In genomic region chr7:100372452-100372980, GRCm38 (mm10) we compare ENCODE assay signal across 8 mouse cellular contexts. TPM values are rescaled to one million over a fixed set of nuclear protein-coding genes. Genes with fewer than 3 reads are reported as not detected.
DNase-seq lines count a peak whose midpoint lies in the region; ATAC-seq lines count a peak whose summit lies in the region.

No protein-coding gene starts in this region.

- peak overlapping the region; percentile 94 for H3K27ac ChIP-seq in heart, embryonic 13.5 days (replicated peaks)
- H3K27ac ChIP-seq in hindbrain, embryonic 11.5 days (ENCODE audit: low read depth, low read length), result peak overlapping the region; percentile 60

- H3K4me2 ChIP-seq in heart, embryonic 13.5 days, result peak overlapping the region; percentile 70
- peak overlapping the region; percentile 35 for H3K4me2 ChIP-seq in hindbrain, embryonic 11.5 days (replicated peaks; ENCODE audit: low read depth, low read length)

- peaks cover 27% of the 10 kb centered on the region for H3K36me3 ChIP-seq in heart, embryonic 13.5 days
- 0 out of 2 replicates have a peak, but pooled peaks cover 2% of the 10 kb centered on the region for H3K36me3 ChIP-seq in hindbrain, embryonic 11.5 days (ENCODE audit: control insufficient read depth, insufficient read depth, low read length)

- ATAC-seq in heart, embryonic 13.5 days (ENCODE audit: extremely low read depth, insufficient number of reproducible peaks, low FRiP score, low TSS enrichment), result no peak
- no peak for ATAC-seq in hindbrain, embryonic 11.5 days (ENCODE audit: low FRiP score)
- ATAC-seq in megakaryocyte progenitor cell, adult 5-6 weeks (replicated peaks; ENCODE audit: poor library complexity), result 0 out of 2 replicates have a peak, but pooled peaks have one; percentile 7

- 7% methylated on average over 17 of the region's 17 CpGs for WGBS in heart, embryonic 13.5 days
- WGBS in hindbrain, embryonic 11.5 days, result 9% methylated on average over 17 of the region's 17 CpGs

- peak overlapping the region; percentile 82 for H3K9ac ChIP-seq in heart, embryonic 13.5 days
- peak overlapping the region; percentile 52 for H3K9ac ChIP-seq in hindbrain, embryonic 11.5 days (ENCODE audit: low read depth, low read length)

- peak overlapping the region; percentile 77 for H3K4me3 ChIP-seq in heart, embryonic 13.5 days
- H3K4me3 ChIP-seq in hindbrain, embryonic 11.5 days (ENCODE audit: low read depth, low read length), result peak overlapping the region; percentile 69

- no peak for DNase-seq in heart, adult 18-20 months
- DNase-seq in adipocyte (ENCODE audit: low spot score), result peak; percentile 20
- DNase-seq in hindbrain, embryonic 11.5 days (ENCODE audit: low spot score), result no peak
- no peak for DNase-seq in urinary bladder, postnatal 36 days (ENCODE audit: low spot score in 2 of 2)
- no peak for DNase-seq in natural killer cell, adult 2 months (ENCODE audit: low spot score in 2 of 2)
- DNase-seq in urinary bladder, adult 18-20 months (ENCODE audit: low spot score in 2 of 2), result no peak

- peaks cover 27% of the 10 kb centered on the region for H3K4me1 ChIP-seq in heart, embryonic 13.5 days
- H3K4me1 ChIP-seq in hindbrain, embryonic 11.5 days (replicated peaks; ENCODE audit: control insufficient read depth, insufficient read depth, low read length), result no peaks in the 10 kb centered on the region

- no peaks in the 10 kb centered on the region for H3K9me3 ChIP-seq in heart, embryonic 13.5 days
- no peaks in the 10 kb centered on the region for H3K9me3 ChIP-seq in hindbrain, embryonic 11.5 days (ENCODE audit: control insufficient read depth, low read length)

- H3K27me3 ChIP-seq in heart, embryonic 13.5 days (replicated peaks), result no peaks in the 10 kb centered on the region
- no peaks in the 10 kb centered on the region for H3K27me3 ChIP-seq in hindbrain, embryonic 11.5 days (ENCODE audit: control insufficient read depth, insufficient read depth, low read length)

RNA-seq across cellular contexts. Expression of gene Ppme1, which starts 0.4 kb away (rescaled TPM):
- 50.2 and 56.6 TPM in 2 replicates for polyA plus RNA-seq in heart, embryonic 13.5 days (2015; fragmentation: Nextera tagmentation; extraction: Ambion mirVana)
- total RNA-seq in heart, adult 18-20 months (2021), result 10 to 100 TPM; 34.7 to 35.4 TPM
- polyA plus RNA-seq in hindbrain, embryonic 11.5 days (2014; fragmentation: Nextera tagmentation; extraction: Ambion mirVana), result 99.9 and 112 TPM in 2 replicates
- total RNA-seq in megakaryocyte progenitor cell, adult 5-6 weeks (2015), result 13.5 and 17.6 TPM in 2 replicates
- 39.5 and 43.5 TPM in 2 replicates for total RNA-seq in megakaryocyte progenitor cell, adult 5-6 weeks (2017)

RNA-seq across cellular contexts. Expression of gene C2cd3, which starts 0.5 kb away (rescaled TPM):
- polyA plus RNA-seq in heart, embryonic 13.5 days (2015; fragmentation: Nextera tagmentation; extraction: Ambion mirVana), result 12.8 and 13.1 TPM in 2 replicates
- total RNA-seq in heart, adult 18-20 months (2021), result 10 to 100 TPM in 1 of 2 experiments, 1 to 10 TPM in 1; 7.4 to 10.6 TPM
- 34.3 and 40.4 TPM in 2 replicates for polyA plus RNA-seq in hindbrain, embryonic 11.5 days (2014; fragmentation: Nextera tagmentation; extraction: Ambion mirVana)
- 64.0 and 65.5 TPM in 2 replicates for total RNA-seq in megakaryocyte progenitor cell, adult 5-6 weeks (2015)
- total RNA-seq in megakaryocyte progenitor cell, adult 5-6 weeks (2017), result 23.0 and 26.6 TPM in 2 replicates
